Mouse (Mus musculus): ENCODE data around the gene Aldh18a1.

DNA sequence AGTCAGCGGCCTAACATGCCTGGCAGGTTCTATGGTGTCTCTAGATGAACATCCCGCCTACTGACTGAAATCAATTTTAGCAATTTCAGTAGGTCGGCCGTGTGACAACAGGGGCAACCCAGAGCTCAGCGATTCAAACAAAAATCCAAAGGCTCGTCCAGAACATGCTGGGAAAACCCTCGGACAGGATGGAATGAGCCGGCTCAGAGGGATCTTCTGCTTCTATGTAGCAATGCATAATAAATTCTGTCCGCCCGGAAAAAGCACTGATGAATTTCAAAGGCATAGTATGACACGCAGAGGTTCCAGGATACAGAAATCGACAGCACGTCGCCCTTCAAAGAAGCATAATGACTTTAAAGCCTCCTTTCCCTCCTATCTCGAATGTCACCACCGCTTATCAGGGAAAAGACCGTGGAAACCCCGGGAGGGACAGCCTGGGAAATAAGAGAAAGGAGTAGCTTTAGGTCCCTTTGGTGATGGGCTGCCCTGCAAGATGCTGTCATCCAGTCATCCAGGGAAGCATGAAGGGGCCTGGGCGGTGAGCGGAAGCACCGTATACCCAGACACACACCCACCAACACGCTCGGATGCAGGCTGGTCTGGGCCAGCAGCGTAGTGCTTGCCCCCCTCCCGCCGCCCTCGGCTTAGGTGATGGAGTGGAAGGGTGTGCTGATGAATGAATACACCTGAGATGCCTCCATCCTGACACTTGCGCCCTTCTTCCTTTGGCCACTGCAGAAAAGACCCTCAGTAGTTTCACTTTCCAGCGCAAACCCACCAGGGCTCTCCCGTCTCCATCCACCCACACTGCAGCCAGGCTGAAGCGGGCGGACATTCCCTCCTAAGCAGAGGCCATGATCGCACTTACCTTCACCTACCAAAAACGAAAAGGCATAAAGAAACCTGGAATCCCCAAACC lies 75.5 kb downstream of the Aldh18a1 start:
- TF ChIP-seq ZC3H11A (IDR thresholded peaks at IDR 0.05; ENCODE audit: borderline replicate concordance, low read depth, low read length) (no peak), ZNF384 (IDR thresholded peaks at IDR 0.05; ENCODE audit: low read depth, low read length) (no peak), MAFK (IDR thresholded peaks at IDR 0.05; ENCODE audit: insufficient read depth, low read depth, low read length) (no peak)

Measured in ES-E14 (cell line).